15 mouse cellular contexts compared by ENCODE assay signal in genomic region chr11:68453301-68453700, GRCm38 (mm10). TPM values are rescaled to one million over a fixed set of nuclear protein-coding genes. Genes with fewer than 3 reads are reported as not detected.
DNase-seq lines count a peak whose midpoint lies in the region; ATAC-seq lines count a peak whose summit lies in the region.
"Had no signal": no experiment of that assay in that cellular context is flagged by ENCODE, and none has a peak within 500 bp of the region (broad histone marks: within the 10 kb centered on the region; RNA-seq: fewer than 3 reads in every experiment).

No protein-coding gene starts in this region.

- DNase-seq in CD4-positive helper T cell, adult 2 months (ENCODE audit: low read depth, low spot score), result peak; percentile 90
- DNase-seq in naive thymus-derived CD4-positive, alpha-beta T cell, adult 2 months (ENCODE audit: low read depth), result peak; percentile 90
- no peak for DNase-seq in adrenal gland, postnatal 25 days
- no peak for DNase-seq in kidney, adult 11 months
- DNase-seq: adrenal gland, postnatal 10 days; cerebellum, adult 18-20 months; cerebellum, adult 9-11 months; cerebellum, postnatal 36 days; forebrain, postnatal 0 days; gastrocnemius, postnatal 25 days; heart, postnatal 36 days had no signal

- peak; percentile 57 for ATAC-seq in CD4-positive, CD25-positive, alpha-beta regulatory T cell, adult 4 months
- ATAC-seq in activated CD4-positive, CD25-positive, alpha-beta regulatory T cell, adult 4 months, result peak; percentile 55
- ATAC-seq in monocyte, adult 5-6 weeks (replicated peaks; ENCODE audit: insufficient number of reproducible peaks, low FRiP score, low TSS enrichment, poor library complexity, severe bottlenecking), result no peak
- ATAC-seq: forebrain, postnatal 0 days had no signal

RNA-seq across cellular contexts. Expression of gene Pik3r5, which starts 21.4 kb away (rescaled TPM):
- 10 to 100 TPM; 17.9 to 26.3 TPM for polyA plus RNA-seq in CD4-positive, CD25-positive, alpha-beta regulatory T cell, adult 4 months (2017; shearing (Covaris generic))
- polyA plus RNA-seq in activated CD4-positive, CD25-positive, alpha-beta regulatory T cell, adult 4 months (2017; shearing (Covaris generic)), result 10 to 100 TPM; 17.1 to 20.0 TPM
- 0.94 and 1.3 TPM in 2 replicates for total RNA-seq in adrenal gland, postnatal 25 days (2021)
- total RNA-seq in monocyte, adult 5-6 weeks (2017), result 66.2 to 140 TPM (median 84.0 TPM) in 3 replicates

RNA-seq across cellular contexts. Expression of gene Pik3r6, which starts 49.5 kb away (rescaled TPM):
- polyA plus RNA-seq in CD4-positive, CD25-positive, alpha-beta regulatory T cell, adult 4 months (2017; shearing (Covaris generic)), result not detected
- polyA plus RNA-seq in activated CD4-positive, CD25-positive, alpha-beta regulatory T cell, adult 4 months (2017; shearing (Covaris generic)), result not detected
- total RNA-seq in adrenal gland, postnatal 25 days (2021), result 2.2 and 2.6 TPM in 2 replicates
- total RNA-seq in monocyte, adult 5-6 weeks (2017), result 12.6 to 14.2 TPM (median 13.9 TPM) in 3 replicates

RNA-seq across cellular contexts. Expression of gene Ntn1, which starts 52.7 kb away (rescaled TPM):
- polyA plus RNA-seq in CD4-positive, CD25-positive, alpha-beta regulatory T cell, adult 4 months (2017; shearing (Covaris generic)), result under 1 TPM; 0.63 to 0.90 TPM
- polyA plus RNA-seq in activated CD4-positive, CD25-positive, alpha-beta regulatory T cell, adult 4 months (2017; shearing (Covaris generic)), result under 1 TPM; 0.17 to 0.41 TPM
- 5.5 and 6.4 TPM in 2 replicates for total RNA-seq in adrenal gland, postnatal 25 days (2021)
- total RNA-seq in monocyte, adult 5-6 weeks (2017), result 0.32 TPM in 1 of 3 replicates, not detected in the others
- total RNA-seq: granulocyte monocyte progenitor cell, adult 5-6 weeks had no signal

Comparison
In these comparisons a context has a peak if more than half of its experiments do, and no peak if none do; other contexts are left out.
1. DNase-seq: peak in CD4-positive helper T cell, adult 2 months (single experiment) and naive thymus-derived CD4-positive, alpha-beta T cell, adult 2 months (single experiment); none in adrenal gland, postnatal 25 days (single experiment) and kidney, adult 11 months (single experiment).
2. RNA of gene Pik3r5, which starts 21.4 kb away (total RNA-seq): 66.2 to 140 TPM in monocyte, adult 5-6 weeks; 0.94 to 1.3 TPM in adrenal gland, postnatal 25 days; every median in the first group is over 10 times any median in the second.